Mouse (Mus musculus): ENCODE data around the gene Wdr62.

DNA sequence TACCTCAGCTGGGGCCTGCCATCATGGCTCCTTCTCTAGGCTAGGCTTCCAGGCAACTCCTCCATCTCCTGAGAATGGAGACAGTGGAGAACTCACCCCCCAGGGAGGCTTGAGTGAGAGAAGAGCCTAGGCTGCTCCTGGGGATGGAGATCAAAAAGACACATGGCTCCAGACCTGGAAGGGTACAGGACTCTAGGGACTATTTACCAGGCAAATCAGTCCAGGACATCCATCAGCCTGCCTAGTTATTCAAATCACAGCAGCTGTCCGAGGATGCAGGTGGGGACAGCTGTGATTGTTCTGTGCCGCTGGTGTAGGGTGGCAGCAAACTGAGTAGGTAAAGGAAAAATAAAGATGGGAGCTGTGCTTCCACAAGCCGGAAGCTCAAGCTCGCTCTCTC is 44.6 kb downstream of the Wdr62 start, which contains the start of gene Ovol3:
- no peak for TF ChIP-seq CTCF (IDR thresholded peaks at IDR 0.05; ENCODE audit: low read depth)
- no peak for TF ChIP-seq EP300 (optimal IDR thresholded peaks at IDR 0.05)
